Mouse (Mus musculus): Measurements from ENCODE around the gene Vps16. TPM values are rescaled to one million over a fixed set of nuclear protein-coding genes. Genes with fewer than 3 reads are reported as not detected.

Vps16 gene
- polyA plus RNA-seq, 1 experiment from 2014 or later, result 54.9 TPM

Other genes with a start within 250 kb of the Vps16 start
- gene Snrpb, start 244.9 kb upstream of the Vps16 start, polyA plus RNA-seq (2016; fragmentation: Nextera tagmentation; extraction: Ambion mirVana), result 436 and 453 TPM in 2 replicates
- gene Tmc2, start 229.1 kb upstream of the Vps16 start, polyA plus RNA-seq (2016; fragmentation: Nextera tagmentation; extraction: Ambion mirVana), result 0.04 TPM in 1 of 2 replicates, not detected in the other
- gene Nop56, start 149.9 kb upstream of the Vps16 start, polyA plus RNA-seq (2016; fragmentation: Nextera tagmentation; extraction: Ambion mirVana), result 377 and 389 TPM in 2 replicates
- 123 and 127 TPM in 2 replicates for gene Idh3b, start 139.8 kb upstream of the Vps16 start, polyA plus RNA-seq (2016; fragmentation: Nextera tagmentation; extraction: Ambion mirVana)
- gene Ebf4, start 129.2 kb upstream of the Vps16 start, polyA plus RNA-seq (2016; fragmentation: Nextera tagmentation; extraction: Ambion mirVana), result 0.41 and 0.61 TPM in 2 replicates
- 11.0 TPM in 2 replicates for gene Cpxm1, start 26.8 kb upstream of the Vps16 start, polyA plus RNA-seq (2016; fragmentation: Nextera tagmentation; extraction: Ambion mirVana)
- not detected in 2 replicates for gene Gm28372, start 19.1 kb upstream of the Vps16 start, polyA plus RNA-seq (2016; fragmentation: Nextera tagmentation; extraction: Ambion mirVana)
- gene 1700020A23Rik, start 19.1 kb upstream of the Vps16 start, polyA plus RNA-seq (2016; fragmentation: Nextera tagmentation; extraction: Ambion mirVana), result not detected in 2 replicates
- gene Tmem239, start 17.9 kb upstream of the Vps16 start, polyA plus RNA-seq (2016; fragmentation: Nextera tagmentation; extraction: Ambion mirVana), result not detected in 2 replicates
- 5.2 and 5.7 TPM in 2 replicates for gene Pced1a, start 362 bp downstream of the Vps16 start, polyA plus RNA-seq (2016; fragmentation: Nextera tagmentation; extraction: Ambion mirVana)
- 51.3 and 57.7 TPM in 2 replicates for gene Ptpra, start 25.9 kb downstream of the Vps16 start, polyA plus RNA-seq (2016; fragmentation: Nextera tagmentation; extraction: Ambion mirVana)
- gene Mrps26, start 139.4 kb downstream of the Vps16 start, polyA plus RNA-seq (2016; fragmentation: Nextera tagmentation; extraction: Ambion mirVana), result 77.5 and 79.8 TPM in 2 replicates
- gene Oxt, start 151.8 kb downstream of the Vps16 start, polyA plus RNA-seq (2016; fragmentation: Nextera tagmentation; extraction: Ambion mirVana), result not detected in 2 replicates
- gene Avp, start 158.2 kb downstream of the Vps16 start, polyA plus RNA-seq (2016; fragmentation: Nextera tagmentation; extraction: Ambion mirVana), result not detected in 2 replicates
- 16.1 and 16.9 TPM in 2 replicates for gene Fastkd5, start 205.7 kb downstream of the Vps16 start, polyA plus RNA-seq (2016; fragmentation: Nextera tagmentation; extraction: Ambion mirVana)
- gene Ubox5, start 205.7 kb downstream of the Vps16 start, polyA plus RNA-seq (2016; fragmentation: Nextera tagmentation; extraction: Ambion mirVana), result 7.8 and 8.4 TPM in 2 replicates
- gene Lzts3, start 218.5 kb downstream of the Vps16 start, polyA plus RNA-seq (2016; fragmentation: Nextera tagmentation; extraction: Ambion mirVana), result 1.6 and 1.7 TPM in 2 replicates
- gene Ddrgk1, start 240.3 kb downstream of the Vps16 start, polyA plus RNA-seq (2016; fragmentation: Nextera tagmentation; extraction: Ambion mirVana), result 46.1 and 48.7 TPM in 2 replicates
- 69.9 and 75.2 TPM in 2 replicates for gene Itpa, start 243.3 kb downstream of the Vps16 start, polyA plus RNA-seq (2016; fragmentation: Nextera tagmentation; extraction: Ambion mirVana)